Mouse (Mus musculus): Measurements from ENCODE around the gene Eif4ebp2. TPM values are rescaled to one million over a fixed set of nuclear protein-coding genes. Genes with fewer than 3 reads are reported as not detected.

Eif4ebp2 gene
- polyA plus RNA-seq, 1 experiment from 2014 or later: 57.4 TPM

DNA sequence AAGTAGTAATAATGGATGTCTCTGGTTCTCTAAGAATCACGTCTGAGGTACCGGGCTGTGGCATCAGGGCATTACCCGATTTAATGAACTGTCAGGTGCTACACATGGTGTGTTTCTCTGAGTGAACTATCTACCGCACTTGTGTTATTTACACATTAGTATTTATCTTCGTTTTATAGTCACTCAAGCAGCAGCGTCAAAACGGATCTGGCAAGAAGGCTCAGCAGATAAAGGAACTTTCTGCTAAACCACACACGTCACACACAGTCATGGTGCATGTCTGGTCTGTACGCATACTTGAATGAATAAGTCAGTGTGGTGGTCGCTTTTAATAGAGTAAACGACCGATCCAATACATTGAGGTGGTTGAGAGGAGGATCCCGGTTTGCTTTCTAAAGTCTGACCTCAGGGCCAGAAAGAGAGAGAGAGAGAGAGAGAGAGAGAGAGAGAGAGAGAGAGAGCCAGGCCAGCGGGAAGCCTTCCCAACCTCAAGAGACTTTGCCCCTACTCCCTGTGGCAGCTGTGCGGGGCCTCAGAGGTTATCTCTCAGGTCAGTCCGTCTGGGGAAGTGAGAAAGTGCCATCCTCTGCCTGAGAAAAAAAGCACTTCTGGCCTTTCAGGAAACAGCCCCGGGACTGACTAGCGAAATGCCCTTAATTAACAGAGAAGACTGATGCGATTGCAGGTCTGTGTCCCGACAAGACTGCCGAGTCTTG is 39.4 kb downstream of the Eif4ebp2 start:
- Histone ChIP-seq H3K9ac (replicated peaks; ENCODE audit: low read length) (no peak overlapping the region), H3K4me2 (replicated peaks; ENCODE audit: low read depth, low read length) (no peak overlapping the region), H3K27ac (ENCODE audit: low read length) (no peak overlapping the region), H3K4me1 (ENCODE audit: insufficient read depth, low read length) (no peaks in the 10 kb centered on the region), H3K36me3 (ENCODE audit: insufficient read depth, low read length) (no peaks in the 10 kb centered on the region), H3K27me3 (ENCODE audit: insufficient read depth, low read length) (peaks cover 25% of the 10 kb centered on the region), H3K4me3 (ENCODE audit: low read length) (no peak overlapping the region), H3K9me3 (ENCODE audit: low read length) (no peaks in the 10 kb centered on the region)
- no peak for ATAC-seq (ENCODE audit: low FRiP score, low TSS enrichment)
- WGBS: 39% methylated on average over 21 of the region's 21 CpGs

DNA sequence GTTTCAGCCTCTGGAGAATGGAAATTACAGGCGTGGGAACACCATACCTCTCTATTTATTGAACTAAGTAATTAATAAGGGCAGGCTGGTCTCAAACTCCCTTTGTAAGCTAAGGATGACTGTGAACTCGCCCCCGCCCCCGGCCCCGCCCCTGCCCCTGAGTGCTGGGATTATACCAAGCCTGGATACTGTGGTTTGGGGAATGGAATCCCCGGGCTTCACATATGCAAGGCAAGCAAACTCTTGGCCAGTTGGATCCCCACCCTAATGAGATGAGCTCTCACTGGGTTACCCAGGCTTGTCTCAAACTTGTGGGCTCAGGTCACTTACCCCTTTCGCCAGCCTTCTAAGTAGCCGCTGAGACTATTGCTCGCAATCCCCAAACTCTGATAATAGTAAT is 42.3 kb downstream of the Eif4ebp2 start:
- no peak overlapping the region for H3K27ac ChIP-seq (ENCODE audit: low read length)
- no peak overlapping the region for H3K4me2 ChIP-seq (replicated peaks; ENCODE audit: low read depth, low read length)
- no peak for ATAC-seq (ENCODE audit: low FRiP score, low TSS enrichment)
- no peaks in the 10 kb centered on the region for H3K4me1 ChIP-seq (ENCODE audit: insufficient read depth, low read length)
- H3K36me3 ChIP-seq (ENCODE audit: insufficient read depth, low read length): no peaks in the 10 kb centered on the region
- H3K27me3 ChIP-seq (ENCODE audit: insufficient read depth, low read length): no peaks in the 10 kb centered on the region
- H3K4me3 ChIP-seq (ENCODE audit: low read length): no peak overlapping the region
- H3K9ac ChIP-seq (replicated peaks; ENCODE audit: low read length): no peak overlapping the region
- 39% methylated on average over 9 of the region's 9 CpGs for WGBS
- no peaks in the 10 kb centered on the region for H3K9me3 ChIP-seq (ENCODE audit: low read length)

DNA sequence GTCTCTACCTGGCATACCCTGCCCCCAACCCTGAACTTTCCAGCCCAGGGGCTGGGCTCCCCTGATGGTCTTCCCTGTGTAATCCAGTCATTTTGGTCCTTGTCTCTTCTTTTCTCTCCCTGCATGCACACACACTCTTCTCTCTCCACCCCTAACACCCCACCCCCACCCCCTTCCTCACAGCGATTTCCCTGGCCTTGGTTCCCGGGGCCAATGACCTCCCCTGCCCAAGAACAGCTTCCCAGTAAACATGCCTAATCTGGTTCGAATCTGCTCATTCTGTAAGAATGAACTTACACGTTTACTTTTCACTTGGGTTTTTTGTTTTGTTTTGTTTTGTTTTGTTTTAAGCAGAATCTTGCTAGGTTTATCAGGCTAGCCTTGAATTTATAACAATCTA is 42.7 kb downstream of the Eif4ebp2 start:
- no peaks in the 10 kb centered on the region for H3K4me1 ChIP-seq (ENCODE audit: insufficient read depth, low read length)
- no peak overlapping the region for H3K4me3 ChIP-seq (ENCODE audit: low read length)
- H3K27me3 ChIP-seq (ENCODE audit: insufficient read depth, low read length): no peaks in the 10 kb centered on the region
- H3K4me2 ChIP-seq (replicated peaks; ENCODE audit: low read depth, low read length): no peak overlapping the region
- no peaks in the 10 kb centered on the region for H3K36me3 ChIP-seq (ENCODE audit: insufficient read depth, low read length)
- ATAC-seq (ENCODE audit: low FRiP score, low TSS enrichment): no peak
- H3K9me3 ChIP-seq (ENCODE audit: low read length): no peaks in the 10 kb centered on the region
- no peak overlapping the region for H3K27ac ChIP-seq (ENCODE audit: low read length)
- H3K9ac ChIP-seq (replicated peaks; ENCODE audit: low read length): no peak overlapping the region
- 7% methylated on average over 4 of the region's 4 CpGs for WGBS

DNA sequence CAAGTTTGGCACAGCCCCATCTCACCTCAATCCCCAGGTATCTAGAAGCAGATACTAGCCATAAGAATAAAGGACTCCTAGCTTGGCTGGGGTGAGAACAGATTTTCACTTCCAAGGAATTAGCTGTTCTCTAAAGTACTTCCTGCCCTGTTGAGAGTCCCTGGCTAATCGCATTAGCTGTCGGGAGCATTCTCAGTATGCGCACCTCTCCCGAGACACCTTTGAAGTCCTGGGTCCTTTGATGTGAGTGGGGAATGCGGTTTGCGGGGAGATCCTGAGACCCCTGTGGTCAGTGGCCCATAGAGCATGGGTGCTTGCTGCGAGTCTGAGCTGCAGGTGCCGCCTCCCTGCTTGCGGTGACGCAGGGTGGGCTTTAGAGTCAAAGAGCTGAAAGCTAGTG is 46.5 kb downstream of the Eif4ebp2 start:
- Histone ChIP-seq H3K9ac (replicated peaks; ENCODE audit: low read length) (no peak overlapping the region), H3K27ac (ENCODE audit: low read length) (no peak overlapping the region), H3K27me3 (ENCODE audit: insufficient read depth, low read length) (no peaks in the 10 kb centered on the region), H3K4me1 (ENCODE audit: insufficient read depth, low read length) (no peaks in the 10 kb centered on the region), H3K9me3 (ENCODE audit: low read length) (no peaks in the 10 kb centered on the region), H3K36me3 (ENCODE audit: insufficient read depth, low read length) (no peaks in the 10 kb centered on the region), H3K4me2 (replicated peaks; ENCODE audit: low read depth, low read length) (no peak overlapping the region), H3K4me3 (ENCODE audit: low read length) (no peak overlapping the region)
- ATAC-seq (ENCODE audit: low FRiP score, low TSS enrichment): no peak
- WGBS: 14% methylated on average over 10 of the region's 10 CpGs

DNA sequence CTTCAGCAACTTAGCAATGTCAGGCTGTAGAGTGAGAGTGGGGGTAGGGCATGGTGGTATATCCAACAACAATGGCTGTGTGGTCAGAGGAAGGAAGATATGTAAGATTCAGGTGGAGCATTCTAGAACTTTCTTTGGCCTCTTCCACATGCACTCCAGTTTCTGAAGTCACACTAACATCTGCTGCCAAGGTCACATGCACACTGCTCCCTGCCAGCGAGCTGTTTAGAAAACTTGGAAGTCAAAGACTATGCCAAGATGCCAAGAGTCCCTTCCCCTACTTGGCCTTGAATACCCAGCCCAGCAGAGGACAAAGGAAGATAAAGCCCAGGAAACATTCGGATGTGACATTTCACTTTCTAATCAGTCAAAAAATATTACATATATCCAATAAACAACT is 49.5 kb downstream of the Eif4ebp2 start:
- no peaks in the 10 kb centered on the region for H3K27me3 ChIP-seq (ENCODE audit: insufficient read depth, low read length)
- H3K4me3 ChIP-seq (ENCODE audit: low read length): no peak overlapping the region
- H3K9ac ChIP-seq (replicated peaks; ENCODE audit: low read length): no peak overlapping the region
- ATAC-seq (ENCODE audit: low FRiP score, low TSS enrichment): no peak
- no peak overlapping the region for H3K4me2 ChIP-seq (replicated peaks; ENCODE audit: low read depth, low read length)
- H3K9me3 ChIP-seq (ENCODE audit: low read length): no peaks in the 10 kb centered on the region
- H3K27ac ChIP-seq (ENCODE audit: low read length): no peak overlapping the region
- H3K4me1 ChIP-seq (ENCODE audit: insufficient read depth, low read length): no peaks in the 10 kb centered on the region
- H3K36me3 ChIP-seq (ENCODE audit: insufficient read depth, low read length): no peaks in the 10 kb centered on the region
- WGBS: 92% methylated on average over 2 of the region's 2 CpGs

DNA sequence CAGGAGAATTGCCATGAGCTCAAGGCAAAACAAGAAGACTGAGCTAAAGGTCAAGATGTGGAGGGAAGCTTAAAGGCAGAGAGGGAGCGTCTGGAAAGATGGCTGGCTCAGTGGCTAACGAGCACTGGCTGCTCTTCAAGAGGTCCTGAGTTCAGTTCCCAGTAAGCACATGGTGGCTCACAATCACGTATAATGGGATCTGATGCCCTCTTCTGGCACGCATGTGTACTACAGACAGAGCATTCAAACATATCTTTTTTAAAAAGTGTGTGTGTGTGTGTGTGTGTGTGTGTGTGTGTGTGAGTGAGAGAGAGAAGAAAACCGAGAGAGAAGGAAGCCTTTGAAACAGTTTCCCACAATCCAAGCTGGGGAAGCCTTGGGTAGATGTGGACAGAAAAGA is 50.0 kb downstream of the Eif4ebp2 start:
- Histone ChIP-seq H3K9ac (replicated peaks; ENCODE audit: low read length) (no peak overlapping the region), H3K4me1 (ENCODE audit: insufficient read depth, low read length) (no peaks in the 10 kb centered on the region), H3K27ac (ENCODE audit: low read length) (no peak overlapping the region), H3K27me3 (ENCODE audit: insufficient read depth, low read length) (no peaks in the 10 kb centered on the region), H3K9me3 (ENCODE audit: low read length) (no peaks in the 10 kb centered on the region), H3K4me3 (ENCODE audit: low read length) (no peak overlapping the region), H3K4me2 (replicated peaks; ENCODE audit: low read depth, low read length) (no peak overlapping the region), H3K36me3 (ENCODE audit: insufficient read depth, low read length) (no peaks in the 10 kb centered on the region)
- 74% methylated on average over 5 of the region's 5 CpGs for WGBS
- no peak for ATAC-seq (ENCODE audit: low FRiP score, low TSS enrichment)

DNA sequence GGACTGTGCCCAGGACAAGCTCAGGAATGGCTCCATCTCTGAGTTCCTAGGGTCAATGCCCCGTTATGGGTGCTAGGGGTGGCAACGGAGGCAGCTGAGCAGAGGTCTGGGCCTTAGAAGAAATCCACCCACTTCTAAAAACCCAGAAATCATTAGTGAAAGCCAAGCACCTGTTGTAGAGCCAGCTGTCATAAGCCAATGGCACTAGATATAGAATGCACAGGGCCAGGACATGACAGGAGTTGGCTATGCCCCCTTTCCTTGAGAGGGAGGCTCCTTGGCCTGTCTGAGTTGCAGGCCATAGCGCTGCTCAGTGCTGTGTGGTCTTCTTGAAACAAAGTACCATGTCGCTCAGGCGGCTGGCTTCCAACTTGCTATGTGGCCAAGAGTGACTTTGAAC is 52.1 kb downstream of the Eif4ebp2 start:
- Histone ChIP-seq H3K4me2 (replicated peaks; ENCODE audit: low read depth, low read length) (no peak overlapping the region), H3K4me1 (ENCODE audit: insufficient read depth, low read length) (no peaks in the 10 kb centered on the region), H3K4me3 (ENCODE audit: low read length) (no peak overlapping the region), H3K36me3 (ENCODE audit: insufficient read depth, low read length) (no peaks in the 10 kb centered on the region), H3K9me3 (ENCODE audit: low read length) (no peaks in the 10 kb centered on the region), H3K9ac (replicated peaks; ENCODE audit: low read length) (no peak overlapping the region), H3K27ac (ENCODE audit: low read length) (no peak overlapping the region), H3K27me3 (ENCODE audit: insufficient read depth, low read length) (no peaks in the 10 kb centered on the region)
- ATAC-seq (ENCODE audit: low FRiP score, low TSS enrichment): no peak
- 87% methylated on average over 5 of the region's 5 CpGs for WGBS

DNA sequence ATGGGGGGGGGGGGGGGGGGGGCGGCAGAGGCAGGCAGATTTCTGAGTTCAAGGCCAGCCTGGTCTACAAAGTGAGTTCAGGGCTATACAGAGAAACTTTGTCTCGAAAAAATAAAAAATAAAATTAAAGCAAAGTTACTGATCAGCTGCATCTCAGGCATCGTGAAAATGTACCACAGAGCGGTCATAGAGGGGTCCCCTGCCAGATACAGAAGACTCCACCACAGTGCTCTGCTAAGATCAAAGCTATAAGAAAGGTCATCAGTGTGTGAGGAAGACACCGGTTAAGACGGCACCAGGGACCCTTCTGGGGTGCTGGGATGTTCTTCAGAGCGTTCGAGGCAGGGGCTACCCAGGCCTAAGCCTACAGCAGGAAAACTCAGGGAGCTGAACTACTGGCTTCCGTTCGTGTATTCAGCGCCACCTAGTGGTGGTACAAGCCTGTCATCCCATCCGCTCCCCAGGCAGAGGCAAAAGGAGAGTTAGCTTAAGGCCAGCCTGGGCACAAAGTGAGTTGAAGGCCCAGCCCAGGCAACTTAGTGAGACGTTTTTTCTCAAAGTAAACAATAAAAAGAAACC is 53.2 kb downstream of the Eif4ebp2 start:
- Histone ChIP-seq H3K9ac (replicated peaks; ENCODE audit: low read length) (no peak overlapping the region), H3K27me3 (ENCODE audit: insufficient read depth, low read length) (no peaks in the 10 kb centered on the region), H3K4me3 (ENCODE audit: low read length) (no peak overlapping the region), H3K4me2 (replicated peaks; ENCODE audit: low read depth, low read length) (no peak overlapping the region), H3K4me1 (ENCODE audit: insufficient read depth, low read length) (no peaks in the 10 kb centered on the region; the same call in 1 of the 2 replicates), H3K36me3 (ENCODE audit: insufficient read depth, low read length) (no peaks in the 10 kb centered on the region), H3K9me3 (ENCODE audit: low read length) (no peaks in the 10 kb centered on the region), H3K27ac (ENCODE audit: low read length) (no peak overlapping the region)
- peak; percentile 91 for ATAC-seq (ENCODE audit: low FRiP score, low TSS enrichment)
- 19% methylated on average over 12 of the region's 13 CpGs for WGBS

DNA sequence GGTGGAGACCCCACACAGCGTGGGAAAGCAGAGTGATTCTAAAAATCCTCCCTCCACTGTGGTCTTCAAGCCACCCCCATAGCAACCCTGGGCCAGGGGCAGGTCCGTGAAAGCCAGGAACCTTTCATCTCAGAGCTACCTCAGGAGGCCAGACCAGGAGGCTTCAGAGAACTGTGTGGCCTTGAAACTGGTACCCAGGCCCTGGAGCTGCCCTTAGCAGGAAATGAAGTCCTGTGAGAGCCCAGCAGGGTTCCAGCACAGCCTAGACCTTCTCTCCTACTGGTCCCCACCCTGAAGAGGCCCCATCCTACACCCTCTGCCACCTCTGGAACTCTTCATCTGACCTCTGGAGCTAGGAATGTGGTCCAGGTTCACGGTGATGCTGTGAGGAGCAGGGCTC is 54.3 kb downstream of the Eif4ebp2 start:
- H3K9ac ChIP-seq (replicated peaks; ENCODE audit: low read length): no peak overlapping the region
- no peaks in the 10 kb centered on the region for H3K36me3 ChIP-seq (ENCODE audit: insufficient read depth, low read length)
- no peaks in the 10 kb centered on the region for H3K9me3 ChIP-seq (ENCODE audit: low read length)
- no peak overlapping the region for H3K4me3 ChIP-seq (ENCODE audit: low read length)
- no peak overlapping the region for H3K27ac ChIP-seq (ENCODE audit: low read length)
- no peaks in the 10 kb centered on the region; the same call in 1 of the 2 replicates for H3K4me1 ChIP-seq (ENCODE audit: insufficient read depth, low read length)
- H3K4me2 ChIP-seq (replicated peaks; ENCODE audit: low read depth, low read length): no peak overlapping the region
- no peaks in the 10 kb centered on the region for H3K27me3 ChIP-seq (ENCODE audit: insufficient read depth, low read length)
- no peak for ATAC-seq (ENCODE audit: low FRiP score, low TSS enrichment)
- 51% methylated on average over 3 of the region's 3 CpGs for WGBS

DNA sequence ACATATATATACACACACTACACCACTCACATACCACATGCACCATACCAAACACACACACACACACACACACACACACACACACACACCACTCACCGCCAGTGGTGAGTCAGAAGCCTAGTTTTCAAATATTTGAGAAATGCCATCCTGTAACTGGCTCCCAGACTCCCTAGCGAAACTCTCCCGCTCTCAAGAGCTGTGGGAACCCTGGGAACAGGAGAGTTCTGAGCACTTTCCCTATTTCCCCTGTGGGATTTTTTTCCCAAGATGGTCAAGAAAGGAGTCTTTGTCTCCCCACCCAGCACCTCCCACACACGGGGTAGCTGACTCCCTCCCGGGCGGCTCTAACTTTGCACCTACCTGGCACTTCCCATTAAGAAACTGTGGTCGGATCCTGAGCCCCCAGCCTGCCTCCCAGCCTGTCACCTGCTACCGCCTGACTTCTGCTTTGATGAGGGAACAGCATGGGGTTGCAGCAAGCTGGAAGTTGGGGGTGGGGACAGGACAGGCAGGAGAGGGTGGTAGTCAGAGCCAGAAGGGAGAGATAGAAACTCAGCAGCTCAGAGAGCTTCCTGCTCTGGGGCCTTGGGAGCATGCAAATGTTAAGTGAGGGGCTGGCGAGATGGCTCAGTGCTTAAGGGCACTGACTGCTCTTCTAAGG is 57.9 kb downstream of the Eif4ebp2 start:
- Histone ChIP-seq H3K4me2 (replicated peaks; ENCODE audit: low read depth, low read length) (no peak overlapping the region), H3K27me3 (ENCODE audit: insufficient read depth, low read length) (no peaks in the 10 kb centered on the region), H3K27ac (ENCODE audit: low read length) (no peak overlapping the region), H3K9ac (replicated peaks; ENCODE audit: low read length) (peak overlapping the region; percentile 39; the same call in 1 of the 2 replicates), H3K36me3 (ENCODE audit: insufficient read depth, low read length) (no peaks in the 10 kb centered on the region), H3K4me3 (ENCODE audit: low read length) (no peak overlapping the region), H3K4me1 (ENCODE audit: insufficient read depth, low read length) (peaks cover 3% of the 10 kb centered on the region; the same call in 1 of the 2 replicates), H3K9me3 (ENCODE audit: low read length) (no peaks in the 10 kb centered on the region)
- 19% methylated on average over 9 of the region's 9 CpGs for WGBS
- peak; percentile 33; the same call in 1 of the 2 replicates for ATAC-seq (ENCODE audit: low FRiP score, low TSS enrichment)
